Mouse (Mus musculus) hindbrain, embryonic 10.5 days (tissue): ENCODE data around the gene Nfatc2ip. TPM values are rescaled to one million over a fixed set of nuclear protein-coding genes. Genes with fewer than 3 reads are reported as not detected.
"Not testable (repeated sequence)": the region's sequence is repeated elsewhere in the genome, so short reads cannot be mapped to it uniquely, and the experiment has no call there.

Experiments used
- DNase-seq: peaks from one replicate; pipeline ENCODE4 v3.0.0-alpha.2; 2017; ENCODE audit warnings: low spot score
- H3K27ac ChIP-seq: fragments of 300-500 bp; sonication (generic); 2 replicates; pipeline ENCODE4 v1.5.1; 2016; ENCODE audit warnings: mild to moderate bottlenecking, moderate library complexity
- H3K27me3 ChIP-seq: fragments of 300-500 bp; sonication (generic); 2 replicates; pipeline ENCODE4 v1.6.1; 2016; ENCODE audit warnings: mild to moderate bottlenecking; ENCODE audit not compliant: poor library complexity, insufficient read depth, severe bottlenecking
- H3K36me3 ChIP-seq: fragments of 300-500 bp; sonication (generic); 2 replicates; pipeline ENCODE4 v1.6.1; 2016; ENCODE audit warnings: mild to moderate bottlenecking, moderate library complexity
- H3K4me1 ChIP-seq: fragments of 300-500 bp; sonication (generic); replicated peaks from 2 replicates; pipeline ENCODE4 v1.6.1; 2016; ENCODE audit warnings: mild to moderate bottlenecking
- H3K4me3 ChIP-seq: fragments of 300-500 bp; sonication (generic); 2 replicates; pipeline ENCODE4 v1.5.1; 2016; ENCODE audit warnings: mild to moderate bottlenecking, moderate library complexity
- H3K9me3 ChIP-seq: fragments of 300-500 bp; sonication (generic); 2 replicates; pipeline ENCODE4 v1.6.1; 2016; ENCODE audit warnings: mild to moderate bottlenecking, moderate library complexity
- WGBS: fragments of 180-500 bp; shearing (Covaris S2); methylation state at CpG from one replicate; pipeline ENCODE4 v1.1.7; 2016; 5-methylcytosine and 5-hydroxymethylcytosine counted together
- polyA plus RNA-seq: library from polyadenylated mRNA; unstranded; fragments of >200 nt; fragmentation: Nextera tagmentation; extraction: Ambion mirVana; gene quantifications from 2 replicates; pipeline ENCODE4 v1.2.1, GENCODE M21; 2016

Nfatc2ip gene
- polyA plus RNA-seq, 1 experiment from 2014 or later: 3.7 TPM

GRCm38 (mm10) chr7:126428154-126428553, 31.6 kb upstream of the Nfatc2ip start:
- H3K27ac ChIP-seq: peak overlapping the region; percentile 98
- 25% methylated on average over 4 of the region's 4 CpGs for WGBS
- peak overlapping the region; percentile 84 for H3K4me3 ChIP-seq
- 0 out of 2 replicates have a peak, but pooled peaks cover 4% of the 10 kb centered on the region for H3K9me3 ChIP-seq
- H3K36me3 ChIP-seq: peaks cover 8% of the 10 kb centered on the region
- H3K27me3 ChIP-seq: no peaks in the 10 kb centered on the region
- no peak for DNase-seq
- H3K4me1 ChIP-seq: peaks cover 25% of the 10 kb centered on the region

- DNase-seq: peak; percentile 8
- peaks cover 8% of the 10 kb centered on the region for H3K36me3 ChIP-seq
- no peaks in the 10 kb centered on the region for H3K27me3 ChIP-seq
- peak overlapping the region; percentile 16; the same call in 1 of the 2 replicates for H3K4me3 ChIP-seq
- 54% methylated on average over 12 of the region's 13 CpGs for WGBS
- peaks cover 25% of the 10 kb centered on the region for H3K4me1 ChIP-seq
- 0 out of 2 replicates have a peak, but pooled peaks cover 4% of the 10 kb centered on the region for H3K9me3 ChIP-seq
- H3K27ac ChIP-seq: no peak overlapping the region
Measured at GRCm38 (mm10) chr7:126427323-126427860, 30.9 kb upstream of the Nfatc2ip start.

DNA sequence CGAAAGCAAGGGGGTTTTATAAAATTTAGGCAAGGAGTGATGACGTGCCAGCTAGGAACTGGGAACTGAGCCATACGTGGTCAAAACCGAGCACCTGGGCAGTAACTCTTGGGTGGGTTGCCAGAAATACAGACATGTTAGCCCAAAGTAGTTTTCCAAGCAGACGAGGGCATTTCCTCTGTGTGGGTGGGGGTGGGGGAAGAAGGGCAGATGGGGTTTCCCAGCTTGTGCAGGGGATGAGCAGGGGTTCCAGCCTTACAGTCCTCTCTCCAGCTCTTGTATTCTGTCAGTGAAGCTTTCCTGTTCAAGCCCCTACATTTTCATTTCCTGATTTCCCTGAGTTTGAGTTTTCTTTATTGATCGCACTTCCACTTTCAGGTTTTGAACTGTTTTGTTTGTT, 27.6 kb upstream of the Nfatc2ip start:
- Histone ChIP-seq H3K36me3 (no peaks in the 10 kb centered on the region), H3K9me3 (0 out of 2 replicates have a peak, but pooled peaks cover 4% of the 10 kb centered on the region), H3K27me3 (no peaks in the 10 kb centered on the region), H3K4me1 (peaks cover 14% of the 10 kb centered on the region), H3K4me3 (no peak overlapping the region), H3K27ac (no peak overlapping the region)
- DNase-seq: no peak
- 88% methylated on average over 6 of the region's 6 CpGs for WGBS

DNA sequence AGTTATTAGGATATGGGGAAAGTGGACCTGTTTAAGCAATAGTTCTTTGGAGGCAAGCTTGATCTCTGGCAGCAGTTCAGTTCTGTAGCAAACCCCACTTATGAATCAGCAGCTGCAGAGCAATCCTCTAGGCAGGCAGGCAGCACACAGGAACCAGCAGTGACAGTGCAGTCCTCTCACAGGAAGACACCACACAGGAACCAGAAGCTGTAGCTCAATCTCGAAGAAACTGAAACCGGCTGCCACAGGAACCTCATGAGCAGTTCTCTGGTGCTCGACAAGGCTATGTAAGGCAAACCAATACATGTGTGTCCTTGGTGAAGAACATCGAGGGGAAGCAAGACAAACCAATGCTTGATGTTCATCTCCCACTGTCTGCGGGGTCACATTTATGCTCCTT, 25.2 kb upstream of the Nfatc2ip start:
- Histone ChIP-seq H3K4me3 (no peak overlapping the region), H3K9me3 (0 out of 2 replicates have a peak, but pooled peaks cover 4% of the 10 kb centered on the region), H3K36me3 (no peaks in the 10 kb centered on the region), H3K27ac (no peak overlapping the region), H3K27me3 (no peaks in the 10 kb centered on the region), H3K4me1 (peaks cover 12% of the 10 kb centered on the region)
- 87% methylated on average over 5 of the region's 5 CpGs for WGBS
- no peak for DNase-seq

GRCm38 (mm10) chr7:126418496-126418895, 22.0 kb upstream of the Nfatc2ip start:
- H3K27me3 ChIP-seq: peaks cover 7% of the 10 kb centered on the region; the same call in 1 of the 2 replicates
- no peak overlapping the region for H3K4me3 ChIP-seq
- no peak for DNase-seq
- no peak overlapping the region for H3K27ac ChIP-seq
- H3K9me3 ChIP-seq: no peaks in the 10 kb centered on the region
- WGBS: 78% methylated on average over 3 of the region's 3 CpGs
- no peaks in the 10 kb centered on the region for H3K36me3 ChIP-seq
- H3K4me1 ChIP-seq: peaks cover 17% of the 10 kb centered on the region

- H3K27me3 ChIP-seq: peaks cover 7% of the 10 kb centered on the region; the same call in 1 of the 2 replicates
- no peaks in the 10 kb centered on the region for H3K36me3 ChIP-seq
- H3K4me1 ChIP-seq: peaks cover 17% of the 10 kb centered on the region
- no peaks in the 10 kb centered on the region for H3K9me3 ChIP-seq
- 0 out of 2 replicates have a peak overlapping the region, but pooled peaks have one; percentile 43 for H3K27ac ChIP-seq
- no peak for DNase-seq
- WGBS: 85% methylated on average over 4 of the region's 4 CpGs
- H3K4me3 ChIP-seq: no peak overlapping the region
Measured at GRCm38 (mm10) chr7:126417606-126418005, 21.1 kb upstream of the Nfatc2ip start.

DNA sequence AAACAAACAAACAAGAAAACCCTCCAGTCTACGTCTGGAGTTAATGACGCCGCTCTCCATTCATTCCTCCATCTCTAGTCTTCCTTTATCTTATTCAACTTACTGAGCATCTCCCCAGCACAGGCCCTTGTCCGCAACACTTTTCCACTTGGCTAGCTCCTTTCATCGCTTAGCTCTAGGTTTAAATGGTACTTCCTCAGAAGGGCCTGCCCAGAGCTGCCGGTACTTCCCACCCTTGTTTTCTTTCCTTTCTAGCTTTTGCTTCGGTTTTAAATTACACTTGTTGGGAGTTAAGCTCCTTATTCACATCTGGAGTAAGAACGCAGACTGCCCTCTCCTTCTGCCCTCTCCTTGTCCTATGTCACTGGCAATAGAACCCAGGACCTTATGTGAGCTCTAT, 20.5 kb upstream of the Nfatc2ip start:
- peaks cover 7% of the 10 kb centered on the region; the same call in 1 of the 2 replicates for H3K27me3 ChIP-seq
- no peaks in the 10 kb centered on the region for H3K36me3 ChIP-seq
- H3K4me3 ChIP-seq: no peak overlapping the region
- 21% methylated on average over 8 of the region's 8 CpGs for WGBS
- H3K4me1 ChIP-seq: peaks cover 17% of the 10 kb centered on the region
- DNase-seq: peak; percentile 12
- H3K27ac ChIP-seq: no peak overlapping the region
- no peaks in the 10 kb centered on the region for H3K9me3 ChIP-seq

DNA sequence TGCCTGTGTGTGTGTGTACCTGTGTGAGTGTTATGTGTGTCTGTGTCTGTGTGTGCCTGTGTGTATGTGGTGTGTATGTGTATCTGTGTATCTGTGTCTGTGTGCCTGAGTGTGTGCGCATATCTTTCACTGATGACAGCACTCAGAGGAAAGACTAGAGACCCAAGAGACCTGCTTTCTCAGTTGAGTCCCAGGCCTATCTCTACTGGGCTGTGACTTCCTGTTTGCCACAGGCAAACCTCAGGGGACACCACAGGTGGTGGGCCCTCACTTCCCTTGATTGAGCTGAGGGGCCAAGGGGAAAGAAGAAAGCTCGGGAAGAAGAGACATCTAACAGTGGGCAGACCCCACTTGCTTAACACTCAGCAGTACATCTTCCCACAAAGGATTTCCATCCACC, 20.1 kb upstream of the Nfatc2ip start:
- Histone ChIP-seq H3K27me3 (peaks cover 7% of the 10 kb centered on the region; the same call in 1 of the 2 replicates), H3K36me3 (no peaks in the 10 kb centered on the region), H3K4me3 (no peak overlapping the region), H3K9me3 (no peaks in the 10 kb centered on the region), H3K27ac (peak overlapping the region; percentile 6; the same call in 1 of the 2 replicates), H3K4me1 (peaks cover 17% of the 10 kb centered on the region)
- WGBS: 51% methylated on average over 2 of the region's 2 CpGs
- DNase-seq: no peak

- DNase-seq: no peak
- peaks cover 17% of the 10 kb centered on the region for H3K4me1 ChIP-seq
- H3K9me3 ChIP-seq: no peaks in the 10 kb centered on the region
- H3K27ac ChIP-seq: no peak within 1 kb of the TSS
- no peak within 1 kb of the TSS for H3K4me3 ChIP-seq
- 89% methylated on average over 6 of the region's 6 CpGs for WGBS
- peaks cover 7% of the 10 kb centered on the region; the same call in 1 of the 2 replicates for H3K27me3 ChIP-seq
- no peaks in the 10 kb centered on the region for H3K36me3 ChIP-seq
Measured at GRCm38 (mm10) chr7:126414725-126415124, 18.2 kb upstream of the Nfatc2ip start, which contains the start of gene Cd19. Cd19 (minus strand) TSS chr7:126414889.

DNA sequence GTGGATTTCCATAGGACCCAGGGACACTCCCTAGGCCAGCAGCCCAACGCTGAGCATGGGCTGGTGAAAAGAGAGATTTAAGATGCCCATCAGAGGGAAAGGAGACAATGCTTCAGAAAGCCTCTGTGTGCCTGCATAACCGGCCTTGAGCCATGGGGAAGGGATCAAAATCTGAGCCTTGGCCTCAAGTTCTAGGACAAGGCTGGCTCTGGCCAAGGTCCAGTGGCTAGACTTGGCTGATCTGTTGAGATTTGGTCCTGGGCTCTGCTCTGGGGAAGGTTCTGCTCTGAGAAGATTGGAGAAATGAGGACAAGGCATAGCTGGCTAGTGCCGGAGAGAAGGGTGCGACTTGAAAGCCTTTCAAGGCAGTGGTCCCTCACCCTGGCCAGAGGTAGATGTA, 14.5 kb upstream of the Nfatc2ip start:
- H3K27ac ChIP-seq: no peak overlapping the region
- no peaks in the 10 kb centered on the region for H3K4me1 ChIP-seq
- H3K4me3 ChIP-seq: no peak overlapping the region
- H3K27me3 ChIP-seq: peaks cover 7% of the 10 kb centered on the region; the same call in 1 of the 2 replicates
- DNase-seq: no peak
- no peaks in the 10 kb centered on the region for H3K9me3 ChIP-seq
- 88% methylated on average over 4 of the region's 4 CpGs for WGBS
- no peaks in the 10 kb centered on the region for H3K36me3 ChIP-seq

GRCm38 (mm10) chr7:126408686-126409085, 12.1 kb upstream of the Nfatc2ip start:
- no peak overlapping the region for H3K4me3 ChIP-seq
- no peak for DNase-seq
- 84% methylated on average over 2 of the region's 2 CpGs for WGBS

GRCm38 (mm10) chr7:126402518-126402917, 6.0 kb upstream of the Nfatc2ip start:
- not testable (repeated sequence) for H3K4me1 ChIP-seq, H3K27me3 ChIP-seq, H3K9me3 ChIP-seq, H3K4me3 ChIP-seq, H3K27ac ChIP-seq, H3K36me3 ChIP-seq, DNase-seq
- 74% methylated on average over 8 of the region's 8 CpGs for WGBS

More at GRCm38 (mm10) chr7:126408686-126409085, 12.1 kb upstream of the Nfatc2ip start:
- H3K27me3 ChIP-seq: no peaks in the 10 kb centered on the region
- H3K9me3 ChIP-seq: no peaks in the 10 kb centered on the region
- H3K36me3 ChIP-seq: no peaks in the 10 kb centered on the region
- no peak overlapping the region for H3K27ac ChIP-seq
- H3K4me1 ChIP-seq: no peaks in the 10 kb centered on the region

GRCm38 (mm10) chr7:126399548-126399947, 3.0 kb upstream of the Nfatc2ip start:
- H3K36me3 ChIP-seq: no peaks in the 10 kb centered on the region
- no peaks in the 10 kb centered on the region for H3K27me3 ChIP-seq
- no peaks in the 10 kb centered on the region for H3K9me3 ChIP-seq
- WGBS: 13% methylated on average over 5 of the region's 5 CpGs
- no peak overlapping the region for H3K4me3 ChIP-seq
- peaks cover 15% of the 10 kb centered on the region for H3K4me1 ChIP-seq
- no peak overlapping the region for H3K27ac ChIP-seq
- peak; percentile 83 for DNase-seq
